Mouse (Mus musculus): ENCODE results near the gene Tas2r129. TPM values are rescaled to one million over a fixed set of nuclear protein-coding genes. Genes with fewer than 3 reads are reported as not detected.
"Not testable (repeated sequence)": the region's sequence is repeated elsewhere in the genome, so short reads cannot be mapped to it uniquely, and the experiment has no call there.

Tas2r129 gene
- polyA plus RNA-seq (2012; rRNA removed) = not detected in 2 replicates
- not detected in 2 replicates for polyA plus RNA-seq (2014; fragmentation: Nextera tagmentation; extraction: Ambion mirVana)

DNA sequence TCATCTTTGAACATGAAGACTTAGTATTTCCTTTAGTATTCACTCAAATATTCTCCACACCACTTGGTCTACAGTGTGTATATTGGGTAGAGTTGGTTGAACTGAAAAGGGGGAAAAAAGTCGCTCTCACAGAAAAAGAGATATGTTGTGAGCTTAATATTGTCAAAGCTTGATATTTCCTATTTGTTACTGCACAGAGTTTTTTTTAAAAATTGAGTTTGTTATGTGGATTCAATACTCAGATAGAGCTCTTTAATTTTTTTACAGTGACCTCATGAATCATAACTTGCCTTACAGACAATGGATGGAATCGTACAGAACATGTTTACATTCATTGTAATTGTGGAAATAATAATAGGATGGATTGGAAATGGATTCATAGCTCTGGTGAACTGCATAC, at the start of gene Tas2r129:
Gene Tas2r129, plus strand, starts transcription at position 301 of the 400 bp plus-strand sequence.
- H3K9ac ChIP-seq (ENCODE audit: low read depth, low read length, severe bottlenecking) = no peak within 1 kb of the TSS
- no peak for ATAC-seq (ENCODE audit: low FRiP score, low read depth)
- no peak within 1 kb of the TSS for H3K4me3 ChIP-seq (replicated peaks; ENCODE audit: low read length)
- no peak within 1 kb of the TSS for H3K4me2 ChIP-seq (replicated peaks; ENCODE audit: low read depth, low read length, severe bottlenecking)
- H3K9me3 ChIP-seq (ENCODE audit: control insufficient read depth, low read length) = no peaks in the 10 kb centered on the region
- DNase-seq (ENCODE audit: low spot score) = no peak
- H3K27ac ChIP-seq (replicated peaks; ENCODE audit: low read depth, low read length) = no peak within 1 kb of the TSS
- H3K4me1 ChIP-seq (ENCODE audit: control insufficient read depth, insufficient read depth, low read length) = no peaks in the 10 kb centered on the region
- H3K27me3 ChIP-seq (ENCODE audit: control insufficient read depth, insufficient read depth, low read length) = no peaks in the 10 kb centered on the region
- no peaks in the 10 kb centered on the region for H3K36me3 ChIP-seq (ENCODE audit: control insufficient read depth, insufficient read depth, low read length)
- TF ChIP-seq POLR2A (IDR thresholded peaks at IDR 0.05; ENCODE audit: borderline replicate concordance, extremely low read depth, insufficient read depth, insufficient read length) = no peak
- 75% methylated on average over 2 of the region's 2 CpGs for WGBS

DNA sequence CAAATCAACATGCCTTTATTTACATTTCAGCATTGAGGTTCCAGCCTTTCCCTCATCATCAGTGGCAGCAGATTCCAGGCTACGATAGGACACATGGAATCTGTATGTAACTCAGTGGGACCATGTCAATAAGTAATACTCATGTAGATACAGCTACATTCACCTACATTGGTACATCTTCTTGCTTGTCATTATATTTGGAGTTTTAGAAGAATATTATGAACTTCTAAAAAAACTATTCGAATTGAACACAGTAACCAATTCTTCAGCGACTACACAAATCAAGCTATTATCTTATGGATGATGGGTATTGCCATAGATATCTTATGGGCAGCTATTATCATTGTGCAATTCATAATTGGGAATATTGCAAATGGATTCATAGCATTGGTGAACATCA, 41.6 kb upstream of the Tas2r129 start, which contains the start of gene Tas2r125:
Gene Tas2r125, plus strand, starts transcription at position 301 of the 400 bp plus-strand sequence.
- DNase-seq (ENCODE audit: low spot score) (no peak), ATAC-seq (ENCODE audit: low FRiP score, low read depth) (no peak)
- H3K27ac ChIP-seq (replicated peaks; ENCODE audit: low read depth, low read length) = no peak within 1 kb of the TSS
- no peak within 1 kb of the TSS for H3K4me3 ChIP-seq (replicated peaks; ENCODE audit: low read length)
- H3K4me2 ChIP-seq (replicated peaks; ENCODE audit: low read depth, low read length, severe bottlenecking) = no peak within 1 kb of the TSS
- no peak within 1 kb of the TSS for H3K9ac ChIP-seq (ENCODE audit: low read depth, low read length, severe bottlenecking)
- 85% methylated on average over 3 of the region's 3 CpGs for WGBS
- no peaks in the 10 kb centered on the region for H3K36me3 ChIP-seq (ENCODE audit: control insufficient read depth, insufficient read depth, low read length)
- H3K9me3 ChIP-seq (ENCODE audit: control insufficient read depth, low read length) = no peaks in the 10 kb centered on the region
- H3K4me1 ChIP-seq (ENCODE audit: control insufficient read depth, insufficient read depth, low read length) = no peaks in the 10 kb centered on the region
- H3K27me3 ChIP-seq (ENCODE audit: control insufficient read depth, insufficient read depth, low read length) = no peaks in the 10 kb centered on the region
- no peak for TF ChIP-seq POLR2A (IDR thresholded peaks at IDR 0.05; ENCODE audit: borderline replicate concordance, extremely low read depth, insufficient read depth, insufficient read length)

DNA sequence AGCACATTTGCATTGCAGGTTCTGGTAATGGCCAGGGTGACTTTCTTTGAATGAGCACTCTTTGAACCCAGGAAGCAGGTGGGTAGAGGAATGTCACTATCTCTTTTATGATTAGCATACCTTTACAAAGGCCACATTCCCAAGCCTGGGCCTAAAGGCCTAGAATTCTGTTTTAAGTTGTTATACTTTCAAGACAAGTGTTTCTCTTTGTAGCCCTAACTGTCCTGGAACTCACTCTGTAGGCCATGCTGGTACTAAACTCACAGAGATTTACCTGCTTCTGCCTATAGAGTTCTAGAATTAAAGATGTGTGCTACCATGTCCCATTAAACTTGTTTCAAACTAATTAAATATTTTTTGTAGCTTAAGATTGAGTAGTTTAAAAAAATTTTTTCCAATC, 9.5 kb upstream of the Tas2r129 start:
- not testable (repeated sequence) for DNase-seq (ENCODE audit: low spot score); H3K4me2 ChIP-seq (replicated peaks; ENCODE audit: low read depth, low read length, severe bottlenecking); H3K27ac ChIP-seq (replicated peaks; ENCODE audit: low read depth, low read length); H3K36me3 ChIP-seq (ENCODE audit: control insufficient read depth, insufficient read depth, low read length); H3K9me3 ChIP-seq (ENCODE audit: control insufficient read depth, low read length); H3K9ac ChIP-seq (ENCODE audit: low read depth, low read length, severe bottlenecking); ATAC-seq (ENCODE audit: low FRiP score, low read depth); H3K4me1 ChIP-seq (ENCODE audit: control insufficient read depth, insufficient read depth, low read length); H3K27me3 ChIP-seq (ENCODE audit: control insufficient read depth, insufficient read depth, low read length); H3K4me3 ChIP-seq (replicated peaks; ENCODE audit: low read length)

DNA sequence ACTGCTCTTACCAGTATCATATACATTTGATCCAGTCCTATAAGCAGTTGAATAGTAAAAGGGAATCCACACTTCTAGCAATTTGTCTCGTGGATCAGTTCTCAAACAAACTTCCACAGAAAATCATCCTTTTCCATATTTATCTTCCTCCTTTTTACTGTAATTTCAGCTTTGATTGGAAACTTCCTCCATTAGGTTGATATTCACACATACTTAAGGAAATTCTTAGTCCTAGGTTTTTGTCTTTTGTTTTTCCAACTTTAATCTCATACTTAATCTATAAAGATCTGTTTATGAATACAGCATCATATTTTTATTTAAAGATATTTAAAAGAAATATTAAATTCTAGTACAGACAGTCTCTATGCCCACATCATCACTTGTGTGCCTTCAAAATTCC, 6.9 kb downstream of the Tas2r129 start, which contains the start of gene Tas2r131:
Gene Tas2r131, minus strand, starts transcription at position 101 of the 400 bp plus-strand sequence.
- 69% methylated on average over 1 of the region's 1 CpGs for WGBS
- no peaks in the 10 kb centered on the region for H3K36me3 ChIP-seq (ENCODE audit: control insufficient read depth, insufficient read depth, low read length)

DNA sequence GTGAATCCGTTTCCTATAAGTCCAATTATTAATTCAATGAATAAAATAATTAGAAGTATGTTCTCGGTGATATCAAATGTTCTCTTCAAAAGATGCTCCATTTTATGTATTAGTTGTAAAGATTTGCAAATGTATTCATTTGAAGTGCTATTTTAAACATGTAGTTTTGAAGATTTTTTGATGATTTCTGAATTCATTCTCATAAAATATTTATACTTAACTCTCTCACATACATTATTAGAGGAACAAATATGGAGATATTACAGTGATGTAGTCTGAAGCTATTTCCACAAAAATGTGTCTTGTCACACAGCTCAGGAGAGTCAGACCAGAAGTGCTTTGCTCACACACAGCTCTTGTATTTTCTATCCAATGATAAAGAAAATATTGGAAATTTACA, 30.0 kb downstream of the Tas2r129 start, which contains the start of gene Tas2r109:
Gene Tas2r109, minus strand, starts transcription at position 101 of the 400 bp plus-strand sequence.
- DNase-seq (ENCODE audit: low spot score) (no peak), ATAC-seq (ENCODE audit: low FRiP score, low read depth) (no peak)
- H3K9me3 ChIP-seq (ENCODE audit: control insufficient read depth, low read length) = no peaks in the 10 kb centered on the region
- no peaks in the 10 kb centered on the region for H3K36me3 ChIP-seq (ENCODE audit: control insufficient read depth, insufficient read depth, low read length)
- H3K27me3 ChIP-seq (ENCODE audit: control insufficient read depth, insufficient read depth, low read length) = no peaks in the 10 kb centered on the region
- no peak within 1 kb of the TSS for H3K4me2 ChIP-seq (replicated peaks; ENCODE audit: low read depth, low read length, severe bottlenecking)
- TF ChIP-seq POLR2A (IDR thresholded peaks at IDR 0.05; ENCODE audit: borderline replicate concordance, extremely low read depth, insufficient read depth, insufficient read length) = no peak
- no peak within 1 kb of the TSS for H3K9ac ChIP-seq (ENCODE audit: low read depth, low read length, severe bottlenecking)
- WGBS = 69% methylated on average over 2 of the region's 2 CpGs
- no peak within 1 kb of the TSS for H3K4me3 ChIP-seq (replicated peaks; ENCODE audit: low read length)
- H3K4me1 ChIP-seq (ENCODE audit: control insufficient read depth, insufficient read depth, low read length) = no peaks in the 10 kb centered on the region
- H3K27ac ChIP-seq (replicated peaks; ENCODE audit: low read depth, low read length) = no peak within 1 kb of the TSS

More for the DNA sequence above, 6.9 kb downstream of the Tas2r129 start, which contains the start of gene Tas2r131:
- TF ChIP-seq POLR2A (IDR thresholded peaks at IDR 0.05; ENCODE audit: borderline replicate concordance, extremely low read depth, insufficient read depth, insufficient read length) = no peak
- ATAC-seq (ENCODE audit: low FRiP score, low read depth) = no peak
- H3K9ac ChIP-seq (ENCODE audit: low read depth, low read length, severe bottlenecking) = no peak within 1 kb of the TSS
- H3K9me3 ChIP-seq (ENCODE audit: control insufficient read depth, low read length) = no peaks in the 10 kb centered on the region
- no peak within 1 kb of the TSS for H3K4me3 ChIP-seq (replicated peaks; ENCODE audit: low read length)
- H3K4me2 ChIP-seq (replicated peaks; ENCODE audit: low read depth, low read length, severe bottlenecking) = no peak within 1 kb of the TSS
- DNase-seq (ENCODE audit: low spot score) = no peak
- H3K27me3 ChIP-seq (ENCODE audit: control insufficient read depth, insufficient read depth, low read length) = no peaks in the 10 kb centered on the region
- no peak within 1 kb of the TSS for H3K27ac ChIP-seq (replicated peaks; ENCODE audit: low read depth, low read length)
- no peaks in the 10 kb centered on the region for H3K4me1 ChIP-seq (ENCODE audit: control insufficient read depth, insufficient read depth, low read length)

Other genes starting within 250 kb of the Tas2r129 start
- gene Tas2r122, start 239.2 kb upstream of the Tas2r129 start, polyA plus RNA-seq (2012; rRNA removed) = not detected in 2 replicates
- gene Tas2r122, start 239.2 kb upstream of the Tas2r129 start, polyA plus RNA-seq (2014; fragmentation: Nextera tagmentation; extraction: Ambion mirVana) = not detected in 2 replicates
- gene Tas2r115, start 213.1 kb upstream of the Tas2r129 start, polyA plus RNA-seq (2012; rRNA removed) = not detected in 2 replicates
- not detected in 2 replicates for gene Tas2r115, start 213.1 kb upstream of the Tas2r129 start, polyA plus RNA-seq (2014; fragmentation: Nextera tagmentation; extraction: Ambion mirVana)
- not detected in 2 replicates for gene Tas2r124, start 196.4 kb upstream of the Tas2r129 start, polyA plus RNA-seq (2012; rRNA removed)
- not detected in 2 replicates for gene Tas2r124, start 196.4 kb upstream of the Tas2r129 start, polyA plus RNA-seq (2014; fragmentation: Nextera tagmentation; extraction: Ambion mirVana)
- not detected in 2 replicates for gene Tas2r102, start 189.0 kb upstream of the Tas2r129 start, polyA plus RNA-seq (2012; rRNA removed)
- not detected in 2 replicates for gene Tas2r102, start 189.0 kb upstream of the Tas2r129 start, polyA plus RNA-seq (2014; fragmentation: Nextera tagmentation; extraction: Ambion mirVana)
- gene Tas2r136, start 172.9 kb upstream of the Tas2r129 start, polyA plus RNA-seq (2012; rRNA removed) = not detected in 2 replicates
- not detected in 2 replicates for gene Tas2r136, start 172.9 kb upstream of the Tas2r129 start, polyA plus RNA-seq (2014; fragmentation: Nextera tagmentation; extraction: Ambion mirVana)
- not detected in 2 replicates for gene Tas2r117, start 148.3 kb upstream of the Tas2r129 start, polyA plus RNA-seq (2012; rRNA removed)
- gene Tas2r117, start 148.3 kb upstream of the Tas2r129 start, polyA plus RNA-seq (2014; fragmentation: Nextera tagmentation; extraction: Ambion mirVana) = not detected in 2 replicates
- not detected in 2 replicates for gene Tas2r123, start 104.0 kb upstream of the Tas2r129 start, polyA plus RNA-seq (2012; rRNA removed)
- not detected in 2 replicates for gene Tas2r123, start 104.0 kb upstream of the Tas2r129 start, polyA plus RNA-seq (2014; fragmentation: Nextera tagmentation; extraction: Ambion mirVana)
- not detected in 2 replicates for gene Tas2r116, start 95.7 kb upstream of the Tas2r129 start, polyA plus RNA-seq (2012; rRNA removed)
- gene Tas2r116, start 95.7 kb upstream of the Tas2r129 start, polyA plus RNA-seq (2014; fragmentation: Nextera tagmentation; extraction: Ambion mirVana) = not detected in 2 replicates
- not detected in 2 replicates for gene Tas2r110, start 83.1 kb upstream of the Tas2r129 start, polyA plus RNA-seq (2012; rRNA removed)
- not detected in 2 replicates for gene Tas2r110, start 83.1 kb upstream of the Tas2r129 start, polyA plus RNA-seq (2014; fragmentation: Nextera tagmentation; extraction: Ambion mirVana)
- not detected in 2 replicates for gene Tas2r113, start 58.1 kb upstream of the Tas2r129 start, polyA plus RNA-seq (2012; rRNA removed)
- not detected in 2 replicates for gene Tas2r113, start 58.1 kb upstream of the Tas2r129 start, polyA plus RNA-seq (2014; fragmentation: Nextera tagmentation; extraction: Ambion mirVana)
- not detected in 2 replicates for gene Tas2r125, start 41.5 kb upstream of the Tas2r129 start, polyA plus RNA-seq (2012; rRNA removed)
- gene Tas2r125, start 41.5 kb upstream of the Tas2r129 start, polyA plus RNA-seq (2014; fragmentation: Nextera tagmentation; extraction: Ambion mirVana) = not detected in 2 replicates
- not detected in 2 replicates for gene Tas2r131, start 6.8 kb downstream of the Tas2r129 start, polyA plus RNA-seq (2012; rRNA removed)
- not detected in 2 replicates for gene Tas2r131, start 6.8 kb downstream of the Tas2r129 start, polyA plus RNA-seq (2014; fragmentation: Nextera tagmentation; extraction: Ambion mirVana)
- gene Tas2r109, start 29.9 kb downstream of the Tas2r129 start, polyA plus RNA-seq (2012; rRNA removed) = not detected in 2 replicates
- not detected in 2 replicates for gene Tas2r109, start 29.9 kb downstream of the Tas2r129 start, polyA plus RNA-seq (2014; fragmentation: Nextera tagmentation; extraction: Ambion mirVana)
- not detected in 2 replicates for gene Tas2r103, start 86.0 kb downstream of the Tas2r129 start, polyA plus RNA-seq (2012; rRNA removed)
- not detected in 2 replicates for gene Tas2r103, start 86.0 kb downstream of the Tas2r129 start, polyA plus RNA-seq (2014; fragmentation: Nextera tagmentation; extraction: Ambion mirVana)
- gene Tas2r140, start 104.7 kb downstream of the Tas2r129 start, polyA plus RNA-seq (2012; rRNA removed) = not detected in 2 replicates
- not detected in 2 replicates for gene Tas2r140, start 104.7 kb downstream of the Tas2r129 start, polyA plus RNA-seq (2014; fragmentation: Nextera tagmentation; extraction: Ambion mirVana)
- 29.6 and 62.2 TPM in 2 replicates for gene Smim10l1, start 153.8 kb downstream of the Tas2r129 start, polyA plus RNA-seq (2012; rRNA removed)
- 69.5 and 70.4 TPM in 2 replicates for gene Smim10l1, start 153.8 kb downstream of the Tas2r129 start, polyA plus RNA-seq (2014; fragmentation: Nextera tagmentation; extraction: Ambion mirVana)